Mouse (Mus musculus): Measurements from ENCODE around the gene Trim38. TPM values are rescaled to one million over a fixed set of nuclear protein-coding genes. Genes with fewer than 3 reads are reported as not detected.

Gene Trim38
- polyA plus RNA-seq, 1 experiment, result not detected

- H3K79me2 ChIP-seq (ENCODE audit: control insufficient read depth, insufficient read depth), result no peaks in the 10 kb centered on the region
- H3ac ChIP-seq (ENCODE audit: control insufficient read depth, insufficient read length), result no peak overlapping the region
- no peaks in the 10 kb centered on the region for H3K27me3 ChIP-seq (ENCODE audit: control insufficient read depth, insufficient read depth, insufficient read length)
- H3K4me3 ChIP-seq, result no peak overlapping the region
- H3K4me2 ChIP-seq (ENCODE audit: low read depth), result no peak overlapping the region
- TF ChIP-seq CEBPB (IDR thresholded peaks at IDR 0.05; ENCODE audit: insufficient read depth, poor library complexity, severe bottlenecking), result no peak
- no peak for TF ChIP-seq MYOD1 (IDR thresholded peaks at IDR 0.05; ENCODE audit: control insufficient read depth in 1 of 3, insufficient read length in 2 of 3, low read depth in 2 of 3)
- TF ChIP-seq MYOG (IDR thresholded peaks at IDR 0.05; ENCODE audit: control insufficient read depth in 1 of 3, insufficient read depth in 1 of 3, insufficient read length in 2 of 3, low read depth in 2 of 3), result no peak
- no peak for TF ChIP-seq POLR2A (IDR thresholded peaks at IDR 0.05; ENCODE audit: insufficient read length, low read depth)
- TF ChIP-seq TCF12 (IDR thresholded peaks at IDR 0.05; ENCODE audit: insufficient read depth, poor library complexity, severe bottlenecking), result no peak
- TF ChIP-seq E2F4 (IDR thresholded peaks at IDR 0.05; ENCODE audit: insufficient read depth), result no peak
- no peak for TF ChIP-seq TCF3 (IDR thresholded peaks at IDR 0.05; ENCODE audit: insufficient read length, low read depth)
- no peak for TF ChIP-seq SRF (IDR thresholded peaks at IDR 0.05; ENCODE audit: control insufficient read depth, insufficient read length, low read depth)
- no peak for TF ChIP-seq USF1 (IDR thresholded peaks at IDR 0.05; ENCODE audit: low read depth)
- TF ChIP-seq POLR2AphosphoS2 (IDR thresholded peaks at IDR 0.05; ENCODE audit: insufficient read length, low read depth), result no peak
- TF ChIP-seq REST (IDR thresholded peaks at IDR 0.05; ENCODE audit: insufficient read depth, insufficient read length), result no peak
- TF ChIP-seq MAX (IDR thresholded peaks at IDR 0.05; ENCODE audit: low read depth), result no peak
- H3K36me3 ChIP-seq (ENCODE audit: control insufficient read depth, insufficient read depth), result no peaks in the 10 kb centered on the region
Measured at GRCm38 (mm10) chr13:23729706-23730105, 40.0 kb upstream of the Trim38 start.

GRCm38 (mm10) chr13:23730479-23730878 lies 39.2 kb upstream of the Trim38 start:
- H3K27me3 ChIP-seq (ENCODE audit: control insufficient read depth, insufficient read depth, insufficient read length), result no peaks in the 10 kb centered on the region
- H3K4me3 ChIP-seq, result no peak overlapping the region
- TF ChIP-seq MYOD1 (IDR thresholded peaks at IDR 0.05; ENCODE audit: control insufficient read depth in 1 of 3, insufficient read length in 2 of 3, low read depth in 2 of 3), result no peak
- no peak for TF ChIP-seq MYOG (IDR thresholded peaks at IDR 0.05; ENCODE audit: control insufficient read depth in 1 of 3, insufficient read depth in 1 of 3, insufficient read length in 2 of 3, low read depth in 2 of 3)
- TF ChIP-seq TCF12 (IDR thresholded peaks at IDR 0.05; ENCODE audit: insufficient read depth, poor library complexity, severe bottlenecking), result no peak
- no peak for TF ChIP-seq CEBPB (IDR thresholded peaks at IDR 0.05; ENCODE audit: insufficient read depth, poor library complexity, severe bottlenecking)
- no peak for TF ChIP-seq POLR2AphosphoS2 (IDR thresholded peaks at IDR 0.05; ENCODE audit: insufficient read length, low read depth)
- no peak for TF ChIP-seq SRF (IDR thresholded peaks at IDR 0.05; ENCODE audit: control insufficient read depth, insufficient read length, low read depth)
- TF ChIP-seq MAX (IDR thresholded peaks at IDR 0.05; ENCODE audit: low read depth), result no peak
- no peak for TF ChIP-seq TCF3 (IDR thresholded peaks at IDR 0.05; ENCODE audit: insufficient read length, low read depth)
- TF ChIP-seq USF1 (IDR thresholded peaks at IDR 0.05; ENCODE audit: low read depth), result no peak
- no peak for TF ChIP-seq E2F4 (IDR thresholded peaks at IDR 0.05; ENCODE audit: insufficient read depth)
- H3ac ChIP-seq (ENCODE audit: control insufficient read depth, insufficient read length), result no peak overlapping the region
- no peaks in the 10 kb centered on the region for H3K79me2 ChIP-seq (ENCODE audit: control insufficient read depth, insufficient read depth)
- H3K4me2 ChIP-seq (ENCODE audit: low read depth), result no peak overlapping the region
- no peaks in the 10 kb centered on the region for H3K36me3 ChIP-seq (ENCODE audit: control insufficient read depth, insufficient read depth)

GRCm38 (mm10) chr13:23732156-23732804 lies 37.4 kb upstream of the Trim38 start:
- no peak overlapping the region for H3K4me2 ChIP-seq (ENCODE audit: low read depth)
- H3K4me3 ChIP-seq, result no peak overlapping the region
- H3K27me3 ChIP-seq (ENCODE audit: control insufficient read depth, insufficient read depth, insufficient read length), result no peaks in the 10 kb centered on the region
- no peak overlapping the region for H3ac ChIP-seq (ENCODE audit: control insufficient read depth, insufficient read length)
- TF ChIP-seq CEBPB (IDR thresholded peaks at IDR 0.05; ENCODE audit: insufficient read depth, poor library complexity, severe bottlenecking) (no peak), TCF12 (IDR thresholded peaks at IDR 0.05; ENCODE audit: insufficient read depth, poor library complexity, severe bottlenecking) (no peak), POLR2A (IDR thresholded peaks at IDR 0.05; ENCODE audit: insufficient read length, low read depth) (no peak), USF1 (IDR thresholded peaks at IDR 0.05; ENCODE audit: low read depth) (no peak), MAX (IDR thresholded peaks at IDR 0.05; ENCODE audit: low read depth) (no peak), E2F4 (IDR thresholded peaks at IDR 0.05; ENCODE audit: insufficient read depth) (no peak), POLR2AphosphoS2 (IDR thresholded peaks at IDR 0.05; ENCODE audit: insufficient read length, low read depth) (no peak), TCF3 (IDR thresholded peaks at IDR 0.05; ENCODE audit: insufficient read length, low read depth) (no peak), REST (IDR thresholded peaks at IDR 0.05; ENCODE audit: insufficient read depth, insufficient read length) (no peak), MYOD1 (IDR thresholded peaks at IDR 0.05; ENCODE audit: control insufficient read depth in 1 of 3, insufficient read length in 2 of 3, low read depth in 2 of 3) (no peak), MYOG (IDR thresholded peaks at IDR 0.05; ENCODE audit: control insufficient read depth in 1 of 3, insufficient read depth in 1 of 3, insufficient read length in 2 of 3, low read depth in 2 of 3) (no peak), SRF (IDR thresholded peaks at IDR 0.05; ENCODE audit: control insufficient read depth, insufficient read length, low read depth) (no peak)
- H3K79me2 ChIP-seq (ENCODE audit: control insufficient read depth, insufficient read depth), result no peaks in the 10 kb centered on the region
- H3K36me3 ChIP-seq (ENCODE audit: control insufficient read depth, insufficient read depth), result no peaks in the 10 kb centered on the region

- H3K4me2 ChIP-seq (ENCODE audit: low read depth), result no peak overlapping the region
- no peaks in the 10 kb centered on the region for H3K36me3 ChIP-seq (ENCODE audit: control insufficient read depth, insufficient read depth)
- H3ac ChIP-seq (ENCODE audit: control insufficient read depth, insufficient read length), result no peak overlapping the region
- TF ChIP-seq MYOG (IDR thresholded peaks at IDR 0.05; ENCODE audit: control insufficient read depth in 1 of 3, insufficient read depth in 1 of 3, insufficient read length in 2 of 3, low read depth in 2 of 3) (no peak), POLR2AphosphoS2 (IDR thresholded peaks at IDR 0.05; ENCODE audit: insufficient read length, low read depth) (no peak), POLR2A (IDR thresholded peaks at IDR 0.05; ENCODE audit: insufficient read length, low read depth) (no peak), TCF3 (IDR thresholded peaks at IDR 0.05; ENCODE audit: insufficient read length, low read depth) (no peak), REST (IDR thresholded peaks at IDR 0.05; ENCODE audit: insufficient read depth, insufficient read length) (no peak), MYOD1 (IDR thresholded peaks at IDR 0.05; ENCODE audit: control insufficient read depth in 1 of 3, insufficient read length in 2 of 3, low read depth in 2 of 3) (no peak), MAX (IDR thresholded peaks at IDR 0.05; ENCODE audit: low read depth) (no peak), E2F4 (IDR thresholded peaks at IDR 0.05; ENCODE audit: insufficient read depth) (no peak), TCF12 (IDR thresholded peaks at IDR 0.05; ENCODE audit: insufficient read depth, poor library complexity, severe bottlenecking) (no peak), USF1 (IDR thresholded peaks at IDR 0.05; ENCODE audit: low read depth) (no peak), CEBPB (IDR thresholded peaks at IDR 0.05; ENCODE audit: insufficient read depth, poor library complexity, severe bottlenecking) (no peak), SRF (IDR thresholded peaks at IDR 0.05; ENCODE audit: control insufficient read depth, insufficient read length, low read depth) (no peak)
- no peaks in the 10 kb centered on the region for H3K79me2 ChIP-seq (ENCODE audit: control insufficient read depth, insufficient read depth)
- H3K27me3 ChIP-seq (ENCODE audit: control insufficient read depth, insufficient read depth, insufficient read length), result no peaks in the 10 kb centered on the region
- H3K4me3 ChIP-seq, result no peak overlapping the region
Measured at GRCm38 (mm10) chr13:23737091-23737490, 32.6 kb upstream of the Trim38 start.

All from myocyte (in vitro differentiated cells).